Mouse (Mus musculus): Measurements from ENCODE around the gene Ndufb10.
A peak's percentile ranks its signal among the peaks of the same experiment; 100 is the strongest.

The Ndufb10 gene

DNA sequence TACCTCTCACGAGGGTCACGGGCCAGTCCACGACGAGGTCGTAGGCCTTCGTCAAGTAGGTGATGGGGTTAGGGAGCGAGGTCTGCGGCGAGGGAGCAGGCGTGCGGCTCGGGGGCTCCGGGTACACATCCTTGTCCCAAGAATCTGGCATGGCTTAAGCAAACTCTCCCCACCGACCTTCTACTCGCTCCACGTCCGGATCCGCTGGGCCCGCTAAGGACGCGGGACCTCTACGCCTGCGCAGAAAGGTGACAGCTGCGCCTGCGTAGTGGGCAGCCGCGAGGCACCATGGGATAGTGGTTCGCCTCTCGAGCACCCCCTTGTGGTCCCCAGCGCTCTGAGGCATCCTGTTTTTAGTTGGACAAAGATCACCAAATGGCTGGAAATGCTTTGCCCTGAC lies at the start of gene Ndufb10:
Gene Ndufb10 (minus strand): TSS at position 295 of the 400 bp plus-strand sequence.
- DNase-seq (ENCODE audit: extremely low read depth, insufficient read length, low spot score), result peak; percentile 92

DNA sequence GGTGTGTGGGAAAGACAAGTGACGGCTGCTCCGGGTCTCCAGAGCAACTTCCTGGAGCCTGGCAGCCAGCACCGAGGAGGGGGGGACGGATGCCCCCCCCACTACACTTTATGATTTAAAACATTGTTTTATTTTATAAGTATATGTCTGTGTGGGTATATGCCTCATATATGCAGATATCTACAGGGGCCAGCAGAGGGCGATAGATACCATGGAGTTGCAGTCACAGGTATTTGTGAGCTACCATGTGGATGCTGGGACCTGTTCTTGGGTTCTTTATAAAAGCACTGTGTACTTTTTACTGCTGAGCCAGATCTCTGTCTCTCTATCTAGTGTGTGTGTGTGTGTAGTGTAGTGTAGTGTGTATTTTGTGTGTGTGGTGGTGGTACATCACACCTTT lies 49.0 kb upstream of the Ndufb10 start:
- DNase-seq (ENCODE audit: extremely low read depth, insufficient read length, low spot score), result no peak

DNA sequence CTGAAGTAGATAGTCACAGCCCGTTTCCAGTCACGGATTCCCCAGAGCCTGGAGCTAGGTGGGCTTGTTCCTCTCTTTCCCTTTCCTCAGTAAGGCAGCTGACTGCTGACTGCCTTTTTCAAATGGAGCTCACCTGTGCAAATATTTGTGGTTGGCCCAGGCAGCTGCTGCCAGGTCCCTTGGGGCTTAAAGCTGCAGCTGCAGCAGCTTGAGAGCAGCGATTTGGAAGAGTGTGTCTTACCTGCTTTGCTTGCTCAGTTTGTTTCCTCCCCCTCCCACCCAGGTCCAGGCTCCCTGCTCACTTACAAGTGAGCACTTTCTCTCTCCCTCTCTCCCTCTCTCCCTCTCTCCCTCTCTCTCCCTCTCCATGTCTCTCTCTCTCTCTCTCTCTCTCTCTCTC lies 44.9 kb upstream of the Ndufb10 start:
- no peak for DNase-seq (ENCODE audit: extremely low read depth, insufficient read length, low spot score)

DNA sequence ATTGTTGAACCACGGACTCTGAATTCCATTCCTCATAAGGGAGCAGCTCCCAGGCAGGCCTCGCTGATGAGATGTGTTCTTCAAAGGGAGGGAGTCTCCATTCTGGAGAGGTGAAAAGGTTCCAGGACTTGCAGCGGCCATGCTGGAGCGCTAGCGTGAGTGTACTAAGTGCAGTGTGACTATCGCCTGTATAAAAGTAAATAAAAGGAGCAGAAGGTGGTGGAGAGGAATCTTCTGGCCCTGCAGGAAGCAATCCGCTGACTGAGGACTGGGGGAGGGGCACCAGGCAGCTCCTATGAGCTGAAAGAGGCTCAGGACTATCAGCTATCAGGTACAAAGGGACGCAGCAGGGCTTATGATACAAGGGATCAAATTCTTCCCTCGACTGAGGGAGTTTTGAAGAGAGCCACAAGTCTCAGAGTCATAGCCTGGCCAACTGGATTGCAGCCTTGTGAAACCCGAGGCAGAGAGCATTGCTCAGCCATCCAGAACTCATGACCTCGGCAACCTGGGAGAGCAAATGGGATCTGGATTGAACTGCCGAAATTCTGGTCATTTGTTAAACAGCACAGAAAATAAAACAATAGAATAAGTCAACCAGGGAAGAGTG lies 42.1 kb upstream of the Ndufb10 start:
- no peak for DNase-seq (ENCODE audit: extremely low read depth, insufficient read length, low spot score)

DNA sequence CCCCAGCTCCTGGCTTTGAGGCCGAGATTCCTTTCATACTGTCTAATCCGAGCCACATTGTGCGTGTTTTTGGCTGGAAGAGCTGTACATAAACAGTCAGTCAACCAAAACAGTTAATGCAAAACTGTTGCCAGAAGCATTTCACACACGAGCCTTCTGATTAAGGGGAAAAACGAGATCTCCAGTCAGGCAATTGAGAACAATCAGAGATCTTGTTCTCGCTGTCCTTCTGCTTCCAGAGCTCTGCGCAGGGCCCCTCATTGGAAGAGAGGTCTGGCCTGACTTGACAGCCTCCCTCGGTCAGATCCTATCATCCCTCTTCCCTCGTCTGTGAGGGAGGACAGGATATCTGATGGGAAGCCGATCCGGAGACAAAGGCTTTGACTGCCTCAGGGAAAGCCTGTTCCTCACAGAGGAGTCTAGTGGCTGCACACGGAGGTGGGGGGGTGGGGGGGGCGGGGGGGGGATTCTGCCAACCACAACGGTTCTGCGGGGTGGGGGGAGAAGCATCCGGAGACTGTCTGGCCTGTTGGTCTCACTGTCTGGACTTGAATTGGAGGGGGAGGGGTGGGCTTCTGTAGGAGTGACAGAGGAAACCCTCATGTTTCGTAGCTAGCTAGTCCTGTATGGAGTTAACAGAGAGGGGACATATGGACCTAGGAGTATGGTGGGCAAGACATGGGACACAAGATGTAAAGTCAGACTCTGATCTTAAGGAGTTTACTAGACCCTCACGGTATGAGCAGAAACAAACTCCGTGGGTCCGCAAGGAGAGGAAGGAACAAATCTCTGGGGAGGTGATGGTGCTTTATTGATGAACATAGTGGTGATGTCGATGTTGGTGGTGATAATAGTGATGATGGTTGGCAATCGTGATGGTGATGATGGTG lies 41.0 kb upstream of the Ndufb10 start:
- no peak for DNase-seq (ENCODE audit: extremely low read depth, insufficient read length, low spot score)

DNA sequence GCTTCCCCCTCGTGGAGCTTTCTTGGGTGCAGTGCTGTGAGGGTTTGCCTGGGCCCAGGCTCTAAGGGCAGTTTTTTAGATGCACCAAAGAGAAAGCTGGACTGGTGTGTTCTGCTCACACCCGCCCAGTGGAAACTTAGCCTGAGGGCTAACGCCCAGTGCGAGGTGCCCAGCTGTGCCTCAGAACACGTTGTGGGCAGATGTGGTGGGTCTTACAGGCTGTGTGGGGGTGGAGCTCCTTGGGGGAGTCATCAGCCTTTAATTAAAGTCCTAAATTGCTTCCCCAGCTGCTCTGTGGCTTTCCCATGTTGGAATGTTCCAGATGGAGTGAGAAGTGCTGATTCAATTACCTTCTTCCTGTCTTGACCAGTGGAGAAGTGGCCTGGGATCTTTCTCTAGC lies 36.8 kb upstream of the Ndufb10 start:
- DNase-seq (ENCODE audit: extremely low read depth, insufficient read length, low spot score), result no peak

DNA sequence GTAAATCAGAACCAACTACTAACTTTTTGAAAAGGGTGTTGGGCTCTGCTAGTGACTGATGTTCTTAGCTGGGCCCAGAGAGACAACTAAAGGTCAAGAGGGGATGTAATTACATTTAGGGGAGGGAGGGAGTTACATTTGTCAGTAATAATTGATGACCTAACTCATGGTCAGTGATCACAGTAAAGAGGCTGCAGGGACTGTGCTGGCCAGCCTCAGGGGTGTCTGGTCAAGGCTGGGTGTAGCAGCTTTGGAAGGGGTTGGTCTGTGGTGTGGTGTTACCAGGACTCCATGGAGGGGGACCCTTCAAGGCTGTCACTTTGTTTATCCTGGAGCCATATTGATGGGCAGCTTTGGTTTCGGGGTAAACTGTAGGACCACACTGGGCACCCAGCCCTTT lies 33.1 kb upstream of the Ndufb10 start:
- DNase-seq (ENCODE audit: extremely low read depth, insufficient read length, low spot score), result no peak

DNA sequence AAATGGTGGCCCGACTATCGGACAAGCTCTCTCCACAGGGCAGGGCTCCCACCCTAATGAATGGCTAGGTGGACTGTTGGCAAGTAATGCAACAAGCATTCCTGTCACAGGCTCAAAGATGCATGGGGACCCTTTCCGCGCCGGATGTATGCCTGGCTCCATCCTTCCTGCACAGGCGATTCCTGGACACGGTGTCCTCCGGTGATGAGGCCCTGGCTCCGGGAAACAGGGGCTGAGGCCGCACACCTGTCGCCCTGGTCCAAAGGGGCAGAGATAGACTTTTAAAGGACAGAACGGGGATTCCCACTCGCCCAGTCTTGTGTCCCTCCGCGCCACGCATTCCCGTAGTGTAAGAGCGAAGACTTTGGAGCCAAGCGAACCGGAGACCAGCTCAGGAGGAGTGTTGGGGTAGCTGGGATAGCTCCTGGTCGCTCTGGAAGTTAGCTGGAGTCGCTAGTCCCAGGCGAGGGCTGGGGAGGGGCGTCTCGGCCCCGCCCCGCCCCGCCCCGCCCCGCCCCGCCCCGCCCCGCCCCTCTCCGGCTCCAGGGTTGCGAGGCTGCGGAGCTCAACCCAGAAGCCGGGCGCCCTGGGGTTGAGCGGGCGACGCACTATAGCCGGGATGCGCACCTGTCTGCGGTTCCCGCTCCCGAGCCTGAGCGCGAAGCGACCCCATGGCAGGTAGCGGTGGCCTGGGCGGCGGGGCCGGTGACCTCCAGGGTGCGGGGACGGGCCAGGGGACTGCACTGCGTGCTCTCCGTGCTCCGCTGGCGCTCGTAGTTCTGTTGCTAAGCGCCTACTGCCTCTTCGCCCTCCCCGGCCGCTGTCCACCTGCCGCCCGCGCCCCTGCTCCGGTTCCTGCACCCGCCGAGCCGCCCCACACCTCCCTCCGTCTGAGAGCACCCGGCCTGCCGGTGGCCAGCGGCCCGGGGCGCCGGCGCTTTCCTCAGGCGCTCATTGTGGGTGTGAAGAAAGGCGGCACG lies 28.4 kb upstream of the Ndufb10 start, which contains the start of gene Hs3st6:
Gene Hs3st6 (plus strand): TSS at position 574 of the 980 bp plus-strand sequence.
- no peak for DNase-seq (ENCODE audit: extremely low read depth, insufficient read length, low spot score)

DNA sequence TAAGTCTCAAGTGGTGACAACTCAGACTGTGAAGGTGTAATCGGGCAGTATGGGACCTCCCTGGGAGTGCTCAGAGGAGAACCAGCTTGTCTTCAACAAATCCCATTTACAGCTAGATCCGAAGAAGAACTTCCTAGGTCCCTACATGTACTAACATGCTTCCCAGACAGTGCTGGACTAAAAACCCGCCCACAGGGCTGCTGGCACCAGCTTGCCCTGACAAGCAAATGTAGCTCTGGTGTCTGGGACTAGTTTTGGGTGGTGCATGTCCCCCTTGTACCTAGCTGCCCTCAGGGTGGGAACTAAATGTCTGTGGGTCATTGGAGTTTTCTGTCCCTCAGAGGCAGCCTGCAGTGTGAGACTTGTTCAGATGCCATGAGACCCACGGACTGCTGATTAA lies 27.2 kb upstream of the Ndufb10 start:
- no peak for DNase-seq (ENCODE audit: extremely low read depth, insufficient read length, low spot score)

DNA sequence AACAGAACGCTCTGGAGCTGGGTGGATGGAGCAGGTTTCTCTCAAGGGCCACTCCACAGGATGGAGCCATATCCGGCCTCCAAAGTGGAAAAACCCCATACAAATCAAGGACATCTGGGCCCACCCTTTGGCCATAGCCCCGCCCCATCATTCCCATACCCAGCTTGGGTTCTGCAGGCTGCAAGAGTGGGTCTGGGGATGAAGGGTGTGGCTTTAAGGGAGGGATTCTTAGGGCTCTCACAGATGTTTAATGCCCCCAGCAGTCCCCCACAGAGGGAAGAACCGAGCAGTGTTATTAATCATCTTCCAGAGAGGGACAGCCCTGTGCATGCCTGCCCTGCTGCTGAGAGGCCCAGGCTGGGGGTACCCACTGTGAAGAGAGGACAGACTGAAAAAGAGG lies 22.7 kb upstream of the Ndufb10 start:
- DNase-seq (ENCODE audit: extremely low read depth, insufficient read length, low spot score), result no peak

DNA sequence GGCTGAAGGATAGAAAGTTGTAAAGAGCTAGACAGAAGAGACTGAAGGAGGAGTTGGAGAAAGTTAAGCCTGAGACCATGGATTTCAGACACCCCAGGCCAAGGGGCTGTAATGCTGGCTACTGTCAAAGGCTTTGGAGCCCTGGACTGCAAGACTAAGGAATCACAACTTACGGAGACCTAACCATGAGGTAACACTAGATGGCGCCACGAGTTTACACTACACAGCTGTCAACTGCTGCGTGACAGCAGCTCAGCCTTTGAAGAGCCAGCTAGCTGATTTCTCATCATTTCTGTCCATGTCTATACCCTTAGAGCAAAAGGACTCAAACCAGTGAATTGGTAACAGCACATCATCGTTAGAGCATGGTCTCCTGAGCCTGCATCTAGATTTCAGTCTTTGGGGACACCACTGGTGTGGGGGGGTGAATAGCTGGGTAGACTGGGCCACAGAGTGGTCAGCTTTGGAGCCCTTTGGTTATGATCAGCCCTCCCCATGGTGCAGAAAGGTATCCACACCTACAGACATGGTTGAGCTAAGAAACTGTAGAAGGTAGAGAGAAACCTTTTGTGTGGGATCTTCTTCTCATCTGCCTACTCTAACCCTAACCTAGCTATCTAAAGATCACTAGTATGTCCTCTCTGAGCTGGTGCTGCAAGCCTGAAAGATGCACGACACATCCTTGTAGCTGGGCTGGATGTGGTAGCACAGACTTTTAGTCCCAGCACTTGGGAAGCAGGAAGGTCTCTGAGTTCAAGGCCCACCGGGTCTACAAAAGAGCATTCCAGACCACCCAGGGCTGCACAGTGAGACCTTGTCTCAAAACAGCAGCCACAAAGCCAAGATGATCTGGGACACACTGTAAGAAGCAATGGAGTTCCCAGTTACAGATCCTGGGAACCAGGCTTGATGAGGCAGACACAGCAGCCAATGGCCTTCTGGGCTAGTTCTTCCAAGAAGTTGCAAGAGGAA lies 21.5 kb upstream of the Ndufb10 start:
- no peak for DNase-seq (ENCODE audit: extremely low read depth, insufficient read length, low spot score)

DNA sequence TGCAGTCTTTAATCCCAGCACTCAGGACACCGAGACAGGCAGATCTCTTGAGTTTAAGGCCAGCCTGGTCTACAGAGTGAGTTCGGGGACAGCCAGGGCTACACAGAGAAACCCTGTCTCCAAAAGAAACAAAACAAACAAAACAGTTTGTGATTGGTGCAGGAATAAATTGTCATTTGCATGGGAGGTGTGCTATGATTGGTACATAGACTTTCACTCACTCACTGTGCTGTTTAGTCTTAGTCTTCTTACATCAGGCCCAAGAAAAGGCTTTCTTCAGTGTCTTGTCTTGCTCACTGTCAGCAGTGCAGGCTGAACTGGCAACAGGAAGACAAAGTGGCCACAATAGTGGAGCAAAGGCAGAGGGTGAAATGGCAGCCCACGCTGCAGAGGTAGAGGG lies 20.1 kb upstream of the Ndufb10 start:
- DNase-seq (ENCODE audit: extremely low read depth, insufficient read length, low spot score), result no peak

DNA sequence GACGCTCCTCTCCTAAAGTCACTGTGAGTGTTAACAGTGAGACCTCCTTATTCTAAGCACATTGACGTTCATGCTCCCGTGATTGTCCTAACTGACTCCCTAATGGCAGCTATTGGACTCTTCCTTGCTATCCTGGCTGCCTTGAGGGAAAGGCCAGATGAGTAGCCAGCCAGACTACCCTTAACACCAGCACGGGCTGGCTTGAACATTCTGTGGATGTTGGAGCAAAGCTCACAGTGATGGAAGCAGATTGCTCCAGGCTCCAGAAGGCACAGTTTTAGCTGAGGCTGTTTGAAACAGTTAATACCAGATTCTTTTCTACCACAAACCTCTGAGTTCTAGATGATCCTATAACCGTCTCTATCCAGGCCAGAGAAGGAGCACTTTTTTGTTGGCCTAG lies 19.6 kb upstream of the Ndufb10 start:
- no peak for DNase-seq (ENCODE audit: extremely low read depth, insufficient read length, low spot score)

DNA sequence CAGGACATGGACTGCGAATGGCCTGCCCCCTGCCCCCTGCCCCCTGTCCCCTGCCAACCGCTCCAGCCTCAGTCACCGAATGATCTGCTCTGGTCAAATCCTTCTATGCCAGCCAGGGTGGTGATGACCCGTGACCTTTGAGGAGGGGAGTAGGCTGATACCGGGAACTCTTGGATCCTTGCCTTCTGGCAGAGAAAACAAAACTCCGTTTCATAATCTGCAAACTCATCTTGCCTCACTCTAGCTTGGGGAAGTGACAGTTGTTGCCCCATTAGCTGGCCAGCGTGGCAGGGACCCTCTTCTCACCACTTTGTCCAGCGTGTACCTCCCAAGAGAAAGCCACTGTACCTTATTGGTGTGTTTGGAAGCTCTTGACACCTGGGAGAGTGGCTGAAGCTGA lies 18.0 kb upstream of the Ndufb10 start:
- DNase-seq (ENCODE audit: extremely low read depth, insufficient read length, low spot score), result no peak

DNA sequence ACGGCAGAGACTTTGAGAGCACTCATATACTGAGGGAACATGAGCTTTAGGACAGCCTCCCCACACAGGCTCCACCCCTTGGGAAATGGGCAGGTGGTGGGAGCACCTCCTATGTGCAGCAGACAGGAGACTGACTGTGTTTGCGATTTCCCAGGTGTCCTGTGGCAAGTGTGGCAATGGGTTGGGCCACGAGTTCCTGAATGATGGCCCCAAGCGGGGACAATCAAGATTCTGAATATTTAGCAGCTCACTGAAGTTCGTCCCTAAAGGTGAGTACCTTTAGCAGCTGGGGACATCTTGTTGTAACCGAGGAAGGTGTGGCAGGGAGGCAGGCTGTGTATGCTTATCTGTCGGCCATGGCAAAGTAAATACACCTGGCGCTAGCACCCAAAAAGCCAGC lies 15.6 kb upstream of the Ndufb10 start:
- no peak for DNase-seq (ENCODE audit: extremely low read depth, insufficient read length, low spot score)

DNA sequence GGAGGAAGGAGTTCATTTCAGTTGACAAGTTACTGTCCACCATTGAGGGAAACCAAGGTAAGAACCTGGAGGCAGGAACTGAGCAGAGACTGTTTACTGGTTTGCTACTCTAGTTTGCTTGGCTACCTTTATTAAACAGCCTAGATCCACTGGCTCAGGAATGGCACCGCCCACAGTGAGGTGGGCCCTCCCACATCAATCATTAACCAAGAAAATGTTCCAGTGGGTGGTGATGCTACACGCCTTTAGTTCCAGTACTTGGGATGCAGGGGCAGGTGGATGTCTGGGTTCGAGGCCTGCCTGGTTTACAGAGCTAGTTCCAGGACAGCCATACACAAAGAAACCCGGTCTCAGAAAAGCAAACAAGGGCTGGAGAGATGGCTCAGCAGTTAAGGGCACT lies 14.0 kb upstream of the Ndufb10 start:
- no peak for DNase-seq (ENCODE audit: extremely low read depth, insufficient read length, low spot score)

DNA sequence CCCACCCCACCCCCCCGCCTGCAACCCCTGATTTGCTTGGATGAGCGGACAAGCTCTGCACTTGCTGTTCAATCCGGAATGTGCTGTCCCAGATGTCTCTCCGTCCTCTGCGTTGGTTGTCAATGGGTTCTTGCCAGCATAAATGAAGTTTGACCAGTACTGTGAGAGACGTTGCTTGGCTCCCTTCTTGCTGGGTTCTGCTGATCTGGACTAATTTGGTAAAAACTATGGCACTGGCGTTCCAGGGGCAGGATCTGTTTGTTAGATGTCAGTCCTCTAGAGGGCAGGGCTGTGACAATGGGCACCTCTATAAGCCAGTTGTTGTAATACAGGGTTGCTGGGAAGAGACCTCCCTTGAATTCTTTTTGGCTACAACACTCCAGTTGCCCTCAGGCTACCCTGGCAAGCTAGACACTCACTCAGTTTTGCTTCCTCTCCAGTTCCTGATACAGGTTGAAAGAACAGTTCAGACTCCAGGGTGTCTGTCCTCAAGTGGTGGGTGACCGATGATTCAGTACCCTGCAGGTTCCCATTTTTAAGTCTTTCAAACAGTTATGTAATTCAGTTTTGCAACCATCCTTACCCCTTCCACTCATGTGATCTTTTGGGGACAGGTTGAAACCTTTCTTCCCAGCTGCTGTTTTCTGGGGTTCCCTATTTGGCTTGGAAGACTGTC lies 13.0 kb upstream of the Ndufb10 start:
- DNase-seq (ENCODE audit: extremely low read depth, insufficient read length, low spot score), result no peak

DNA sequence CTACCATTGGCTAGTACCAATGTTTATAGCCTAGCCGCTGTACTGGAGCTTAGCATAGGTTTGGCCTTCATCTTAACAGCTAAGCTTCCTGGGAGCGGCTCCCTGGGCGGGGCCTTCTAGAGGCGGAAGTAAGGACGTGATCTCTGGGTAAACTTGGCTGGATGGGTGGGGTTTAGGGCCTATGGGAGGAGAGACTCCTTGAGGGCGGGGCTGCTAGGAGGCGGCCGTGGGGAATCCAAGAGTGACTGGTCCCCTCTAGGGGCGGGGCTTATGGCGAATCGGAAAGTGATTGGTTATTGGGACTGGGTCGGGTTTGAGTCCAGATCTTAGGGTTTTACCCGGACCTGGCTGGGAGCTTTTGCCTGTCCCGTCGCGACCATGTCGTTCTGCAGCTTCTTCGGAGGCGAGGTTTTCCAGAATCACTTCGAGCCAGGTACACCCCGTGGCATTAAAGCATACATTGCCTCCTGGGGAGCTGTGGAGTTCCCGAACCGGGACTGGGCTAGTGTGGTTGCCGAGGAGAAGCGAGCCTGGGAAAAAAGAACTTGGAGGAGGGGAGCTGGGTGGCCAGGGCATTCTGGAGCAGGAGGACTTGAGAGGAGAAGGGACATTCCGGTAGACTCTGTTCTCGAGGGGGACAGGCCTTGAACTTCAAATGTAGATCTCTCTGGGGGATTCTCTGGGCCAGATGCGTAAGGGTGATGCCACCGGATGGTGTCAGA lies 12.2 kb upstream of the Ndufb10 start, which contains the start of gene Msrb1:
Gene Msrb1 (plus strand): TSS at position 313 of the 722 bp plus-strand sequence.
- DNase-seq (ENCODE audit: extremely low read depth, insufficient read length, low spot score), result peak; percentile 94

DNA sequence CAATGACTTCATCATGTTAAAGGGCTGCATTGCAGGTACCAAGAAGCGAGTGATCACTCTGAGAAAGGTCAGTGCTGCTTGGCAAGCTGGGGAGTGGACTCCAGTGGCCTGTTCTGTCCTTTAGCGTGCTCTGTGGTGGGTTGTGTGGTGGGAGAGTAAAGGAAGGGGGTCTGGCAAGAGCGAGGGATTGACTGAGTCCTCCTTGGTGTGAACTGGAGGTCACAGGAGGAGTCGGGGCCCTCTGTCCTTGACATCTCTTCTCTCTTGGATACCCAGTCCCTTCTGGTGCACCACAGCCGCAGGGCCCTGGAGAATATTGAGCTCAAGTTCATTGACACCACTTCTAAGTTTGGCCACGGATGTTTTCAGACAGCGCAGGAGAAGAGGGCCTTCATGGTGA lies 11.2 kb upstream of the Ndufb10 start:
- DNase-seq (ENCODE audit: extremely low read depth, insufficient read length, low spot score), result no peak
